Mouse (Mus musculus): ENCODE results near the gene Acsm3.
"Not testable (repeated sequence)": the region's sequence is repeated elsewhere in the genome, so short reads cannot be mapped to it uniquely, and the experiment has no call there.

Acsm3 gene

DNA sequence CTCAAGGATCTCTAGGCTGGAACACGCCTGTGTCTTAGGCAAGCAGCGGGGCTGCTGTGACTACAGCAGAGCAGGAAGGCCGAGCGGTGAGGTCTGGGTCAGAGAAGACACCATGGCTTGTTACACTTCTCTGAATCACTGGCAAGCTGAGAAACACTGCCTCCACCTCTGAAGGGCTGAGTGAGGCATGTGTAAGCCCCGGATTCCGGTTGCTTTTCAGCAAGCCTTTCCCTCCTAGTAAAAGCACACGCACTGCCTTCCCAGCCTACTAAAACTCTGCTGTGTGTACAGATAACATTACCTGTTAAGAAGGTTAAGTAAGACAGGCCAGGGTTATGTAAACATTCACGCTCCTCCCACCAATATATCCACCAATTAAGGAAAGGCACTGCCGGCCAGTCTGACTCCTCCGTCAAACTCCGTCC is at the start of gene Acsm3:
TSS of gene Acsm3 (plus strand) at position 397 of the 425 bp plus-strand sequence.
- peak; percentile 26 for DNase-seq (ENCODE audit: low spot score)

DNA sequence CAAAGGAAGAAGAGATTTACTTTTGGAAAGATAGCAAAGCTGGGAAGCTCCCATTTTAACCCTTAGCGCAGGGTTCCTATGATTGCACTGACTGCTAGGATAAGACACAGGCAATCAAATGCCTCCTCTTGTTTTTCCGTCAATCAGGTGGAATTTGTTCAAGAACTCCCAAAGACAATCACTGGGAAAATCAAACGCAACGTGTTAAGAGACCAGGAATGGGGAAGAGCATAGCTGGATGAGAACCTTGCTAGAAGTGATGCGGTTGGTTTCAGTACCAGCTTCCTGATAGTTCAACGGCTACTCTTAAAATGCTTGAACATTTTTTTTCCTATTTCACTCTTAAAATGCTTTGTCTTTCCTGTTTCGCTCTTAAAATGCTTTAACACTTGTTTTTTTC is 46.6 kb upstream of the Acsm3 start:
- no peak for DNase-seq (ENCODE audit: low spot score)

DNA sequence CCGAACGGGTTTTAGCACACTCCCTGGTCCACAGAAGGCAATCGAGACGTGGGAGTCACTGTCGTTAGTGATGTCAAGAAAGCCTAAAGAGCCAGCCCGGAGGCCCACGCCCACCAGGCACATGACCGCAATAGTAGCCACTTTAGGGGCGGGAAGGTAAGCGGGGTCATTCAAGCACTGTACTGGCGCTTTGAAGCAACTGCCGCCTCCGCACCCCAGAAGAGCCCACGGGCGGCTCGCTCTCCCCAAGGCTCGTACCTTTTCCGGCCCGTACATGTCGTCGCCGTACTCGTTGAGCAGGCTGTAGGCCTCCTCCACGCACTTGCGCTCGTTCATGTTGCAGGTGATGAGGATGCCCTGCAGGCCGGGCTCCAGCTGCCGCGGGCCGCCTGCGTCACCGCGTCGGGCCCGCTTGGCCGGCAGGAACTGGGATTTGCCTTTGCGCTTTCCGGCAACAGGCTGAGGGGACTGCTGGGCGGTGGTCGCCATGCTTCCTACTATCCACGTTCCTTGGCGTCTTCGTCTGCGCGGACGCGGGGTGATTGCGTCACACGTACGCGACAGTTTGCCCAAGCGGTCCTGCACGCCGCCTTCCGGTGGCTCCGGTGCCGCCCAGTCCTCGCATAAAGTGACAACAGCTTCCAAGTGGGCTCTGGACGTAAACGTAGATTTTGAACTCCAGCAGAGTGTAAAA is 40.3 kb upstream of the Acsm3 start, which contains the start of gene Thumpd1:
TSS of gene Thumpd1 (minus strand) at position 546 of the 694 bp plus-strand sequence.
- DNase-seq (ENCODE audit: low spot score) = peak; percentile 88

DNA sequence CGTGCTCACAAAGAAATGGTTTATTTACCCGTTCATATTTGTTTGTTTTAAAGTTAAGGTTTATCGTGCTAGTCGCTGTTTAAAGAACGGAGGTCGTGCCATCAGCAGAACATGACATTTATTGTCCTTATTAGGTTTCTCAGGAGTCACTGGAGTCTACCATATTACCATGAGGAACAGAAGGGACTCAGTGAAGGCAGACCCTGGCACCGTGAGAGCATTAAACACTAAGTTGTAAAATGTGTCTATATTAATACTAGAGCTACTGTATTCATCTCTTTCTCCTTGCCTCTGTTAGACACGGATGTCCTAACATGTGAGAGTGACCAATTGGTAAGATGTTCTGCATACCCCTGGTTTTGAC is 39.8 kb upstream of the Acsm3 start:
- no peak for DNase-seq (ENCODE audit: low spot score)

DNA sequence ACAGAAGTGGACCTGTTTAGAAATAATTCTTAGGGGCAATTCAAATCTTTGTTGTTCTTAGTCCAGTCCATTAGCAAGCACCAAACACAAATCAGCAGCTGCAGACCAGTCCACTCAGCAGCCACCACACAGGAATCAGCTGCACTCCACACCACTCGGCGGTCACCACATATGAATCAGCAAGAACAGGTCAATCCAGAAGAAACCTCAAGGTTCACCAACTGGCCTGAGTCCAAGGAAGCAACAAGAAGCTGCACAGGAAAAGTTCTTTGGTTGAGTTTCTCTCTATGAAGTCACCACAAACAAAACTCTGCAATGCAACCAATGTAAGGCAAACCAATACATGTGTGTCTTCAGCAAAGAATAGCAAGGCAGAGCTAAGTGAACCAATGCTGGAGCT is 33.1 kb upstream of the Acsm3 start:
- no peak for DNase-seq (ENCODE audit: low spot score)

DNA sequence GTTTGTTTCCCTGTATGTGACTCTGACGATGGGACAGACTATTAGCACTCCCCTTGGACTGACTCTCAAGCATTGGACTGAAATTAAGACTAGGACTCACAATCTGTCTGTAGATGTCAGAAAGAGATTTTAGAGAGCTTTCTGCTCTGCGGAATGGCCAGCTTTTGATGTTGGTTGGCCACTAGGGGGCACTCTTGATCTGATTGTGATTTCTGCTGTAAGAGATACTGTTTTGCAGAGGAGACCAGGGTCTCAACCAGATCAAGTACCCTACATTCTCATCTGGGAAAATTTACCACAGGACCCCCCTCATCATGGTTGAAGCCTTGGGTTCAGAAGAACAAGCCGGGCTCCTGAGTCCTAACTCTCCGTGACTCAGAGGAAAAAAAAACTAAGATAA is 29.5 kb upstream of the Acsm3 start:
- not testable (repeated sequence) for DNase-seq (ENCODE audit: low spot score)

DNA sequence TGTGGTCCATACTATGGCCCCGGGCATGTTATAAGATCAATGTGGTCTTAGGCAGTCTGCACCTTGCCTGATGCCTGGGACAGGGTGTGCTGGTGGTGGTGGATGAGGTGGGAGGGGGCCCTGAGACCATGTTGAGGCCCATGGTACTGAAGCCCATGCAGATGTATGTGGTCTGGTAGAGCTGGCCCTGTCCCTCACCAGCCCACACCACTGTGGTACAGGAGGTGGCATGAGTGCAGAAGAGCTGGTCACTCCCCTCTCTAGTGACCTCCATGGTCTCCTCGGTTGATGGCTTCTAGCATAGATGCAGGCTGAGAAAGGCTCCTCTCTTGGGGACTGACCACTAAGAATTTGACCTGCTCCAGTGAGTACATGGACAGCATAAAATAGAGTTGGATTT is 21.8 kb upstream of the Acsm3 start:
- no peak for DNase-seq (ENCODE audit: low spot score)

DNA sequence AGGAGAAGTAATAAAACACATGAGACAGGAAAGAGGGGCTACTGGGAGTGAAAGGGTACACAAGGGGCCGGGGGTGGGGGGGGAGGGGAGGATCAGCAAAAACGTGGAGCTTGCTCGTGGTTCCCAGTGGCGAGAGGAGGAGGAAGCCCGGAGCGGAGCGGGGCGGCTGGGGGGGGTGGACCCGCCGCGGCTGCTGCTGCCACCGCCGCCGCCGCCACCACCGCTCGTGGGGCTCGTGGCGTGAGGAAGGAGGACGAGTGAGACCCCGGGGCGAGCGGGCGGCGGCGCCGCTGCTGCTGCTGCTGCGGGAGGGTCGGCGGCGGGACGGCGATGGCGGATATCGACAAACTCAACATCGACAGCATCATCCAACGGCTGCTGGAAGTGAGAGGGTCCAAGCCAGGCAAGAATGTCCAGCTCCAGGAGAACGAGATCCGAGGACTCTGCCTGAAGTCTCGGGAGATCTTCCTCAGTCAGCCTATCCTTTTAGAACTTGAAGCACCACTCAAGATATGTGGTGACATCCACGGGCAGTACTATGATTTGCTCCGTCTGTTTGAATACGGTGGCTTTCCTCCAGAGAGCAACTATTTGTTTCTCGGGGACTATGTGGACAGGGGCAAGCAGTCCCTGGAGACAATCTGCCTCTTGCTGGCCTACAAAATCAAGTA is 20.8 kb upstream of the Acsm3 start:
- DNase-seq (ENCODE audit: low spot score) = not testable (repeated sequence)

DNA sequence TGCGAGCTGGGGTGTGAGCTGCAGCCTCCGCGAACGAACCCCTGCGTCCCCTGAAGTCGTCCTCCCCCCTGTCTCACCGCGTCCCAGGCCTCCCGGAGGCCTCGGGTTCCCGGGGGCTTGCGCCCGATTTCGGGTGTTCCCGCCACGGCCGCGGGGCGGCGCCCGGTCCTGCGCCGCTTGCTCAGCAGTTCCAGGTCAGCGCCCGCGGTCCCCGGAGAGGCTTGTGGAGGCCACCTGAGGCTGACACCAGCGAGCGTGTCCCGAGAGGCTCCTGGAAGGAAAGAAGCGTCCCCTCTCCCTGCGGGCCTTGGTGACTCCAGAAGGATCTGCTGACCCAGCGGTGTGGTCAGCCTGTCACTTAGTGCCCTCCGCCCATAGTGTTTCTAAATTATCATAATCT is 16.4 kb upstream of the Acsm3 start:
- no peak for DNase-seq (ENCODE audit: low spot score)

DNA sequence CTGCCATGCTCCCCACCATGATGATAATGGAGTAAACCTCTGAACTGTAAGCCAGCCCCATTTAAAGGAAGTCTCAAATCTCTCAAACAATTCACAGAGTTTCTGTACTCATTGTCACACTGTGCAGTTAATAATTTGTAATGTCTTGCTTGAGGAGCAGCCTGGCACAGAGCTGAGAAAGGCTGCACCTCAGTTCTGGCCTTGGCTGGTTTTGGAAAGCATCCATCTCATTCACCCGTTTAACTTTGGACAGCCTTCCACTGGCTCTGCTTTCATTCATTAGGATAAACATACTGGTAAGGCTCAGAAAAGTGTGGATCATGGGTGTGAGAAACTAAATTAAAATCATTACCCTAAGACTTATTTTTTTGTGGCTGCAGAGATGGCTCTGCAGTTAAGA is 14.9 kb upstream of the Acsm3 start:
- DNase-seq (ENCODE audit: low spot score) = no peak

DNA sequence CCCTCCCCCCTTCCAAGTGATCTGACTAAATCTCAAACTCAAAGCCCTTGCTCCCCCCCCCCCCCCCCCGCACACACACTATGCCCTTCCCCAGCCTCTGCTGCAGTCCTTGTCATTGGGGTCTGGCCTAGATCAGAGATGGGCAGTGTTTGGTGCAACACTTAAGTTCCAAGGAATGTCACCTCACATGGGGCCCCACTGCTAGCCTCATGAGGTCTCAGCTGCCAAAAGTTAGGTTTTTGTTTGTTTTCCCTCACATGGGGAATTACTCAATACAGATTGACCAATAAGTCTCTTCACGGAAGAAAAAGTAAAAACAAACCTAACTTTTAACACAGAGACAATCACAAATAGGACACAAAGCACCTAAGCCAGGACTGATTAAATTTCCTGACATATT is 12.0 kb upstream of the Acsm3 start:
- no peak for DNase-seq (ENCODE audit: low spot score)

DNA sequence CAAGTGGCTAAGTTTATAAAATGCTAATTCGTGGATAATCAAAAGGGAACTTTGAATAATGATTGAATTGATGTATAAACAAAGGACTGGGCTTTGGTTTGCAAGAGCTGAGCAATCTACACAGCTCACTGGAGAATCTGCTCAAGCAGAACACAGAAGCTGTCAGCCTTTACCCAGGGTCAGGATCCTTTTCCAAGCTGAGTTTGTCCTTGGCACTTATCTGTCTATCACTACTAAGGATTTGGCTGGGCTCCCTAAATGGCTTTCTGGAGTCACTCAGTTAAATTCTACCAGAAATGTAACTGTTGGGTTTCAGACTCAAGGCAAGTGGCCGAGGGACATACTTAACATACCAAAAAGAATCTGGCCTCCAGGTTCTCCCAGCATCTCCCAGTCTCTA is 10.8 kb upstream of the Acsm3 start:
- DNase-seq (ENCODE audit: low spot score) = no peak

DNA sequence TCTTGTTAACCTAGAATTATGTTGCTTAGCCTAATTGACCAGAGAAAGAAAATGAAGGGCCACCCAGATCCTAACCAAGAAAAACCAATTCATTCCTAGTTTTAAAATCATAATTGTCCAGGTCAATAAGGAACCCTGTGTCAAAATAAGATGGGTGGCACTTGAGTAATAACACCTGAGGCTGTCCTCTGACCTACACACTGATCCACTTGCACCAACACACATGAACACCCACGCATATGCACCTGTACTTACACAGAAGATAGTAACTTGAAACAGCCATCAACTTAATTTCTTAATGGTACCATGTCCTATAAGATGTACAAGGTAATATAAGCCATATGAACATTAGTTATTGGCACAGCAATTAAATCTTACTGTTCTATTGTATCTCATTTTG is 7.0 kb upstream of the Acsm3 start:
- DNase-seq (ENCODE audit: low spot score) = no peak

DNA sequence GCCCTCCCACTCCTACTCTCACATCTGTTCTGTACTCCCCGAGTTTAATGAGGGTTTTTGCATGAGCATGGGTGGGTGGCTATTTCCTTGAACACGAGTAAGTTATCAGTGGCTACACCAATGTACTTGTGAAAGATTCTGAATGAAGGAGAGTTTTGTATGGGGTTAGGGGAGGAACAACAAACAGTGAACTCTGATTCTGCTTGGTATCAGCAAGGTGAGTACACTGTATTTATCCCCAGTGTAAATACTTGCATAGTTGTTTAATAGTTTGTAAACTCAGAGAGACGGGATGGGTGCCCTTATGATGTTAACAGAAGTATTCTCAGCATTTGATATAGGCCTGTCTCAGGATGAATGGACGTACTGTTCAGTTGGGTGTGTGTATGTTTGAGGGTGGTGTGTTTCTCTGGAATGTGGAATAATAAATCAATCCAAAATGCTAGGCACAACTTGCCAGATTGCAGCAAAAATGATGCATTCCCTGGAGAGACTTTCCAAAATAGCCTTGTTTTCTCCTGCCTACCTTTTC is 1.5 kb downstream of the Acsm3 start:
- no peak for DNase-seq (ENCODE audit: low spot score)

DNA sequence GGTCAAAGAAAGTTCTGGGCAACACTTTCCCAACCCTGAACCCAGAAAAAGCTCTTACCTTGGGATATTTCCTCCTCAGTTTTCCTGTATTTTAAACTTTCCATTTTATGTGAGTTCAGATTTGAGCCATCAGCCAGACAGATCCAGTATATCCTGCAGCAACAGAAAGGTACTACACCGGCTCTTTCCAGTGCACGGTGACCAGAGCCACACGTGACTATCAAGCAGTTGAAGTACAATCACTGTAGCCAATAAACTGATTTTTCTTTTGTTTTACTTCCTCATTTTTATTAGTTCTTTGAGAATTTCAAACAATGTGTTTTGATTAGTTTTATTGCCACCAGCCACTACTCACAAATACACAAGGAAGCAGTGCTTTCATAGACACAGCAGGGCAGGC is 3.7 kb downstream of the Acsm3 start:
- no peak for DNase-seq (ENCODE audit: low spot score)

DNA sequence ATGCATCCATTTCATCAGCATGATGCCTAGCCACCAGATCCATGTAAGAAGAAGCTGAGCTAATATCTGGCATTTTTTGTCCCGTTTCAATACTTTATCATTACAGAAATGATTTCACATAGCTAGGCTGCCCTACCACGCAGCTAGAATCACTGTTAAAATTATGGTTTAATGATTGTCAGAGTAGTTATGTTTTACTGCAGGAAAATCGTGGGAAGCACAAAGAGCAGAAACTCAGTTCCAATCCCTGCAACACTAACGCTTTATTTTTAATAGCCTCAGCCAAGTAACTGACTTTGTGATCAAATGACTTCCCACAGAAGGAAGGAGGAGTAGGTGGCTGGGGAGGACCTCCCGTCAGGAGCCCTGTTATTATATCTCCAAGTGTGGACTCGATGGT is 6.3 kb downstream of the Acsm3 start:
- no peak for DNase-seq (ENCODE audit: low spot score)

DNA sequence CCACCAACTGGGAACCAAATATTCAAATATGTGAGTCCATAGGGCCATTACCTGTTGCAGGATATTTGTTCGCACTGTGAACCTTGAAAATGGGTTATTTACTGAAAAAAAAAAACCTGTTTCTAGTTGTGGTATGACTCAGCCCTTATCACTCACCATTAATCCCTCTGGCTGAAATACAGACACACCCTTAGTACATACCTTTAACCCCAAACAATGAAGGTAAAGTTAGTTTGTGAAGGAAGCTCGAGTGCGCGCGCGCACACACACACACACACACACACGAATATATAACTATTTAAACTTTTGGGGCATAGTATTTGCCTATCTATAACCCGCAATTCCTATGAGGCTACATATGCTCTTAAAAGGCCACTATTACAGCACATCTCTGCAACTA is 9.2 kb downstream of the Acsm3 start:
- no peak for DNase-seq (ENCODE audit: low spot score)

DNA sequence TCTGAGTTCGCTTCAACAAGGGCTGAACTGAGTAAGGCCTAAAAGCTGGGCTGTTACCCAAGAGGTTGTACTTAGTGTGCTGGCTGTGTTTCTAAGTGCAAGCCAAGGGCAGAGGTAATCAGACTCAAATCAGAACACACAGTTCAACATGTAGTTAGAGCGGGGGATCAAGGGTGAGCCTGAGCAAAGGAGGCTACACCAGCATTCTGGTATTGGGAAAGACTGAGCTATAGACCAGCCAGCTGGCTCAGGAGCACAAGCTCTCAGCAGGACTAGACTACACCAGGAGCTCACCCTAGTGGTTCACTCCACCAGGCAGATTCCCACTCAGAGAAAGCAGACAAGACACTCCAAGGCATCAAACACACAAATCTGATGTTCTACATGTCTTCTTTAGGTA is 22.7 kb downstream of the Acsm3 start:
- DNase-seq (ENCODE audit: low spot score) = no peak

DNA sequence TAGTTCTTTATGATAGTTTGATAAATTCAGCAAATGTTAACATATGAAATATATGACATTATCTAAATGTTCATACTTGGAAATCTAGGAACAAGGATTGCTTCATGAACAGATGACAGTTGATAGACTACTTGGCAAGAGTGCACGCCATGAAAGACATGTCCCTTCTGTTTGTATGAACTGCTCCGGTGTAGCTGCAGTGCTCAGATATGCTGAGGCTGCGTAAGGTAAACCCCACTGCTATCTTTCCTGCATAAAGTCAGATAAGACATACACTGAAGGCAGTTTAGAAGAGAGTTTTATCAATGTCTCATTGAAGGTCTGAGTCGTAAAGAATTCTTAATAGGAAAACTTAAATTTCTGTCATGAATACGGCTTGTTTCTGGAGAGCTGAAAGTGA is 24.2 kb downstream of the Acsm3 start:
- DNase-seq (ENCODE audit: low spot score) = no peak

DNA sequence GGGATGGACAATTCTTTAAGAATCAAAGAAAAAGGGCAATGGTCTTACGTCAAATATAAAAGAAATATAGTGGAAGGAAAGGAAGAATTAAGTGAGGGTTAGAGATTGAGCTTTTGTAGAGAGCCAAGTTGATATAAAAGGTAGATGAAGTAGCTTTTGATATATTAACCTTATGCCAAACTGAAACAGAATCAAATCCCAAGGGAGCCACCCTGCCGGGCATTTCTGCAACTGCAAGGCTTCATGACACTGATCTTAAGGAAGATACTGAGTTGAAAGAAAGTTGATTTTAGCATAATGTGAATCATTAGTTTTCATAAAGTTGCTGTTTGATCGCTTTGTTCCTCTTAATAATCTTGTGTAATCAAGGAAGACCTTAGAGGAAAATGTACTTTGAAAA is 28.3 kb downstream of the Acsm3 start:
- DNase-seq (ENCODE audit: low spot score) = no peak

DNA sequence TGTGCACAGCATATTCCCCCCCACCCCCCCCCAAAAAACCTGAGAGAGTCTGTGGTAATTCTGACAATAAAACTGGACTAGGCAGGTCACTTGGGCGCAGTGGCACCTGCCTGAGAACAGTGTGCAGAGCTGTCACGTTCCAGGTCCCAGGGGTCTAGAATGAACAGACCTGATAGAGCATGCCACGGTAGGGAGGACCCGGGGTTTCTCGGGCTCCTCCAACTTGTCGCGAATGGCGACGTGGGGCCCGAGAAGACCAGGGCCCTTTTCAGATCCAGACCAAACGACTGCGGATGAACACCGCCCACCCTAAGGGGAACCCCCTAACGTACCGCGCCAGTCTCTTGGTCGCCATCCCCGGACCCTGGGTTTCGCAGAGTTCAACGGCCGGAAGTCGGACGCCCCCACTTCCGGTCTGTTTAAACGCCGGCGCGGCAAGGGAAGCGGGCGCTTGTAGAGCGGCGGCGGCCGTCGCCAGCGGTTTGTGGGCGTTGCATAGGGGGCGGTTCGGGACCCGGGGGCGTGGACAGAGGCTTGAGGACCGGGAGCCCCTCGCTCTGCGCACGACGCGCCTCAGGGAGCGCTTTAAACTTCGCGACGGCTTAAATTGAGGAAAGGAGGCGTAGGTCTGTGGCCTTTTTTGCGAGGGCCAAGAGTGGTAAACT is 33.0 kb downstream of the Acsm3 start, which contains the start of the genes Rexo5 and Eri2:
TSS of gene Rexo5 (plus strand) at position 421 of the 665 bp plus-strand sequence.
TSS of gene Eri2 (minus strand) at position 473 of the 665 bp plus-strand sequence.
- DNase-seq (ENCODE audit: low spot score) = peak; percentile 93

DNA sequence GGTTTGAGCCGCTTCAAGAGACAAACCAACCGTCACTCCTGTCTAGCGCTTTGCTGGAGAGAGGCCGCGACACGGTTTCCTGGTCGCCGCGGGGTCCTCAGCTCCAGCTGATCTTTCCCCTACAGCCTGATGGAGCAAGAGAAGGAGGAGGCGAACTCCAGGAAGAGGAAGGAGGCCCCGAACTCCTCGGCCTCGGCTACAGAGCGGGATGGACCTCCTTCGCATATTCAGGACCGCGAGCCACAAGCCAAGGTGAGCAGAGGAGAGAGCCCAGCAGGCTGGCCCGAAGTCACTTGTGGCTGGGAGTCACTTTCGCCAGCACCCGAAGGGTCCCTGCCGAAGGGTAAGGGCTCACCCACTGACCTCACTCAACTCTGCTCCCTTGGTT is 33.5 kb downstream of the Acsm3 start:
- no peak for DNase-seq (ENCODE audit: low spot score)

DNA sequence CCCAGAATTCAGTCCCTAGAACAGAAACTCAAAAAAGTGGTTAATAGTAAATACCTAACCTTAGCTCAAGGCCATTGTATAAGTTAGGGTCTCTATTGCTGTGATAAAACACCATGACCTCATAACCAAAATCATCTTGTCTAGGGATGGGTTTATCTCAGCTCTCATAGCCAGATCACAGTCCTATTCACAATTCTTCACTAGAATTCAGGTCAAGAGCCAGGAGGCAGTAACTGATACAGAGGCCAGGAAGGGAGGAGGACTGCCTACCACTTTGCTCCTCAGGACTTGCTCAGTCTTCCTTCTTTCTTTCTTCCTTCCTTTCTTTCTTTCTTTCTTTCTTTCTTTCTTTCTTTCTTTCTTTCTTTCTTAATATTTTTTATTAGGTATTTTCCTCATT is 34.6 kb downstream of the Acsm3 start:
- DNase-seq (ENCODE audit: low spot score) = no peak

All from yolk sac, embryonic 10.5 days (tissue).